Mouse (Mus musculus) olfactory bulb, adult 2 months (tissue): ENCODE results near the gene Plbd1.

Experiments
- CTCF ChIP-seq: fragments of 200-500 bp; IDR thresholded peaks from 2 replicates; pipeline ENCODE4 v1.5.1; 2012; ENCODE audit warnings: low read depth, mild to moderate bottlenecking, low read length, moderate library complexity; ENCODE audit not compliant: insufficient read depth
- POLR2A ChIP-seq: fragments of 200-500 bp; IDR thresholded peaks from 2 replicates; pipeline ENCODE4 v1.6.1; 2012; ENCODE audit warnings: mild to moderate bottlenecking, low read depth, low read length, moderate library complexity; ENCODE audit not compliant: insufficient read depth

- TF ChIP-seq CTCF = no peak
- no peak for TF ChIP-seq POLR2A
These were observed 50.1 kb downstream of the Plbd1 start for GRCm38 (mm10) chr6:136611351-136612215.
